Mouse (Mus musculus) activated CD4-positive, CD25-positive, alpha-beta regulatory T cell, adult 4 months (primary cell): Measurements from ENCODE around the gene Myo18a. TPM values are rescaled to one million over a fixed set of nuclear protein-coding genes. Genes with fewer than 3 reads are reported as not detected.

ENCODE experiments used
- ATAC-seq: one replicate; pipeline ENCODE4 v1.8.0; 2017
- polyA plus RNA-seq, 2 experiments: library from polyadenylated mRNA; unstranded; fragments of 100-300 nt; shearing (Covaris generic); gene quantifications; one replicate each; pipeline ENCODE4 v1.2.1; 2017

Myo18a gene
- polyA plus RNA-seq, 2 experiments from 2014 or later: 22.1 to 29.7 TPM

DNA sequence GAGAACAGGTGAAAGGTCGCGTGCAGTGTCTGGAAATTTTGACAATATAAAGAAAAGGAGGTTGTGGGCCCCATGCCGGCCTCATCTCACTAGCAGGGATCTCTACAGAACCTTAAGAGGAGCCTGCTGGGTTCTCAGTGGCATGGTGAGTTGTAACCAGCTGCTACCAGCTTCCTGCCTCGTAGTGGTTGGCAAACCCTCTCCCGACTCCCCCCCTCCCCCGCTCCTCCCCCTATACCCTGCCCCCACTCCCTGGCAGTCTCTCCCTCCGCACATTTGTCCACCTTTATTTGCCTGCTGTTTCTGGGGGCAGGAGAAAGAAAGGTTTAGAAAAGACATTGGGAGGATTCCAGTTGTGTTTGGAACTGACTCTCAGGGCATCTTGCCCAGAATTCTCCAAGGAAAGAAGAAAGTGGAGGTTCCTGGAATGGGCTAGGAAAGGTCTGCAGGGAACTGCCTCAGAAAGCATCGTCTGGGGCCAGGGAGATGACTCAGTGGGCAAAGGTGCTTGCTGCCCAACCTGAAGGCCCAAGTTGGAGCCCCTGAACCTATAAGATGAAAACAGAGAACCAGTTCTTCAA, 138.8 kb downstream of the Myo18a start:
- ATAC-seq: no peak

DNA sequence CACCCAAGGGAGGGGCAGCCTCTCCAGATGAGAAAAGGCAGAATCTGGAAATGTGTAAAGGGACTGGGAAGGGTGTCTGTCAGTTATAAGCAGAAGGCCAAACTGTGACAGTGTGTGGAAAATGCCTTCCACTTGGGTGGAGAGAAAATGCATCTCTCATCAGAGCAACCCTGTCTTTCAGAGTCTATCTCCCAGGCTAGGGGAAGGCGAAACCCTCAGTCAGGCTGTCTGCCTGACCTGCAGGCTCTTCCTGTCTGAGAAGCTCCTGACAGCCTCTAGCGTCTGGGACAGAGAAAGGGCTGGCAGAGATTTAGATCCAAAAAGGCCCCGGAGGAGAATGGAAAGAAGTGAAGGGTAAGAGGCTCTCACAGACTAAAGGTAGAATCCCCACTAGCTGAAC, 140.7 kb downstream of the Myo18a start:
- ATAC-seq: no peak

DNA sequence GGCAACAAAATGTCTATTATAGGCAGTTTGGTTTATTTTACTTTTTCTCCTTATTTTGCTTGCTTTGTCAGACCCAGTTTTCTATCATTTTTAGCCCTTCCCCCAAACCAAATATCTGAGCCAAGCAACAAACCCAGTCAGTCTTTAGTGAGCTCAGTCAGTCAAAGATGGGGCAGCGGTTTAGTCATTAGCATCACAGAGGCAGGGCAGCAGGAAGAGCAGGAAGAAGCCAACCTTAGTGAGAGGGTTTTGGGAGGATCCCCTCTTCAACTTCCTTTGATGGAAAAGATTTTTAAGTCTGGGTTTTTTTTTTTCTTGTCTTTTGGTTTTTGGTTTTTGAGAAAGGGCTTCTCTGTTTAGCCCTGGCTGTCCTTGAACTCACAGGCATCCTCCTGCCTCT, 141.7 kb downstream of the Myo18a start:
- no peak for ATAC-seq

DNA sequence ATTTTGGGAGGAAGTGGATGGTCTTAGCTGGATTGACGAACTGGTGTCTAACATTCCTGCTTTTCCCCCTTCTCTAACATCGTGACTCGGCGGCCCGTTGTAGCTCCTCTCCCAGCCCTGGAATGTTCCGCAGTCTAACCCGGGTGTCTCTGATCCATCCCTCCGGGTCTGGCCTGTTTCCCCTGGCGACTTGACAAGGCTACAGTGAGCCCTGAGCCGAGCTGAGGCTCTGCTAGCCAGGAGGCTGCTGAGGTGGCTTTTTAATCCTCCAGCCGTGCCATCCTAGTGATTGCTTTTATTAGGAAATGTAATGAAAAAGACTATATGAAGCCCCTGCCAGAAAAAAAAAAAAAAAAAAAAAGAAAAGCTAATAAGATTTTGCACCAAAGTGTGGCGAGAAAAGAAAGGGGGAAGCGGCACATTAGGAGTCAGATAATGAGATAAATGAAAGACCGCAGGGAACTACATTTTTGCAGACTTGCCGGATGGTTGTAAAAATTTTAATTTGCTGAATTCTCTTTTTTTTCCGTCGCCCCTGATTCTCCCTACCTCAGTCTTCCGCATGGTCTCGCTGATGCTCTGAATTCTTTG, 143.1 kb downstream of the Myo18a start:
- no peak for ATAC-seq

DNA sequence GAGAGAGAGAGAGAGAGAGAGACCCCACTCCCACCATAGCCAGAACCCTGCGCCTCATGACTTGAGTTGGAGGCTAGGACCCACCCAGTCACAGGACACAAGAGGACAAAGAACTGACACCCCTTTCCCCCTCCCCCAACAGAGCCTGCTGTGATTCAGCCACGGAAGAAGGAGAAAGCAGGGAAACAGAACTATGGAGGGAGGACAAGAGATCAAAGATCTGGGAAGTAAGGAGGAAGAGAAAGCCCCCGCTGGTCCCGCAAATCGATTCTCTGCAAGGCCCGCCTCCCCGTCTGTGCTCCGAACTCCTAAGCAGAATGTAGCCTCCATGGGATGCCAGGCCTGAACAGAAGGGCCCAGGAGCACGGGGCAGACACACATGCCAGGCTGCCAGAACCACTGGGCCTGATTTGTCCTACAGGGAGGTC, 143.7 kb downstream of the Myo18a start:
- no peak for ATAC-seq

DNA sequence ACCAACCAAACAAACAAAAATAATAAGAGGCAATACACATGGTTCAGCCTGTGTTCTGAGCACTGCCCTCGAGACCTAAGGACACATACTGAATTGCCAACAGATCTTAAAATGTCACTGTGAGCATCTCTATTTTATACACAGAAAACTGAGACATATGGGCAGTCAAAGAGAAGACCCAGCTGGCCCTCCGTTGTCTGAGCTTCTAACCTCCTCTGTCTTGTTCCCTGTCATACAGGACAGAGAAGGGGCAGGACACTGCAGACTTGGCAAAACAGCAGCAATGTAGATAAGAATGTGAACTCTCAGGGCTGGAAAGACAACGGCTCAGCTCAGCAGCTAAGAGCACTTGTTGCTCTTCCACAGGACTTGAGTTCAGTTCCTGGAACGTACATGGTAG, 145.4 kb downstream of the Myo18a start:
- no peak for ATAC-seq

DNA sequence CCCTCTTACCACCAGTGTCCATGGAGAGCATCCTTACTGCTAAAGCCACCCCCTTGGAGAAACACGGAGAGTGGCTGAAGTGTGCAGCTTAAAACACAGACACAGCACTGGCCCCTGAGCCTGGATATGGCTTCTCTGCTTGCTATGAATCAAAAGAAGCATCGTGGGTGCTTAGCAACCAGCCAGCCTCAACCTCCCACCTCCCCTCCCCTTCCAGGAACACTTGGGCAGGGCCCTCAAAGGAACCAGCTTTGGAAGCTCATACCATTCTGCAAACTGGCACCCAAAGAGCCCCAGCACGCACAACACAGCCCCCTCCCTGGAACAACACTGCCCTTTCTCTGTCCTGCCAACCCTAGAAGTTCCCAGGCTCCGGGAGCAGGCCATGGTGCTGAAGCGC, 146.3 kb downstream of the Myo18a start:
- ATAC-seq: no peak

DNA sequence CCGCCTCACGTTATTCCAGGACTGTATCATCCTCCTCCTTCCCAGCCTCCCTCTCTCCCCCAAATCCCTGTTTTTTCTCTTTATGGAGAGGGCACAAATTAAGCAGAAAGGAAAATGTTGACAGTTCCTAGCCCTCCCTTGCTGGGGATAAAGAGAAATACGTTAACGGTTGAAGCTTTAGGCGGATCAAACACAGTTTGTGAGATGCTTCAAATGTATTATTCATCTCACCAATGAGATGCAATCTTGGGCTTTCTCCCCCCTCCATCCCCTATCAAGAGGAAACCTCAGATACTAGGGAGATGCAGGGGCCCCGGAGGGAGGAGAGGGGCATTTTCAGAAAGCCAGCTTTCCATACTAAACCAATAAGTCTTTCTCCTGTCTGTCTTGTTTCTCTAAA, 146.7 kb downstream of the Myo18a start:
- ATAC-seq: no peak

DNA sequence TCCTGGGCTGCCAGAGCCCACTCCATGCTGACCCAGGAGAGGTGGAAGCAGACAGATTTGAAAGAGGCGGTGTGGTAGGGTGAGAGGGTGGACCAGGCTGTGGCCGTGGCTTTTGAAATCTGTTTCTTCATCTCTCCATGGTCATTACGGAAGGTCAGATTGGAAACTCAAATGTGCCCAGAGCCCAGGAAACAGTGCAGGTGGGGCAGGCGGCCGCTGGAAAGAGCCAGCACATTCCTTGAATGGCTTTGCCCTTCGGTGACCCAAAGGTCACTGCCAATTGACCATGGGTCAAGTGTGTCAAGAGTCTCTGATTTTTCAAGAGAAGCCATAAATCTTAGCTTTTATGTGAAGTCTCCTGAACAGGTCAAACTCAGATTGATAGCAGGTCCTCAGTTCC, 150.5 kb downstream of the Myo18a start:
- no peak for ATAC-seq

DNA sequence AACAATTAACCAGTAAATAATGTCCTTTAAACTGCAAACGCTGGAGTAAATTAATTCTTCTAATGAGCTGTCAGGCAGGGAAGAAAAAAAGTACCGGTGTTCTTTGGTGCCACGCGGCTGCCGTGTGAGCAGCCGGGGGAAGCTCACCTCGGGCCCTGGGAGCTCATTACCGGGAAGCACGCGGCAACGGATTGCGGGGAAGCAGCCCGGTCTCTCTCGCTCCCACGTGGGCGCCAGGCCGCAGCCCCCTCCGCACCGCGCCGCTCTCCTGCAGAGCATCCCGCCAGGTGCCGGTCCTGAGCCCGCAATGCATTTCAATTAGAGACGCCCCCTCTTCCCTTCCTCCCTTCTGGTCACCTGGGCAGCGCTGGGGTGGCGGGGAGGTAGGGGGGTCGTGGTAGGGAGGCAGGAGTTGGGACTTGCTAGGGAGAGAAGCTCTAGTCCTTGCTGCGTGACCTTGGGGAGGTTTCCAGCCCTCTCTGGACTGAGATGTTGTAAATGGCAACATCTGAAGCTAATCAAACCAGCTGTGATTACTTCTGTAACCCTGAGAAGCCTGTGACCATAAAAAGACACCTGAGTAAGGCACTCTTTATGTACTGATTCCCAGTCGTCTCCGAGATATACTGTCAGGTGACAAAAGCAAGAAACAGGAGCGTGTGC, 151.7 kb downstream of the Myo18a start:
- ATAC-seq: no peak

Other genes starting within 250 kb of the Myo18a start
- gene Abhd15, start 248.1 kb upstream of the Myo18a start, polyA plus RNA-seq: 1 to 10 TPM; 2.3 to 2.6 TPM
- 10 to 100 TPM in 1 of 2 experiments, 1 to 10 TPM in 1; 9.8 to 11.2 TPM for gene Trp53i13, start 247.3 kb upstream of the Myo18a start, polyA plus RNA-seq
- gene Gm10392, start 244.0 kb upstream of the Myo18a start, polyA plus RNA-seq: 1 to 10 TPM in 1 of 2 experiments, under 1 TPM in 1; 0.85 to 1.6 TPM
- gene Taok1, start 155.4 kb upstream of the Myo18a start, polyA plus RNA-seq: 10 to 100 TPM; 15.0 to 19.8 TPM
- 10 to 100 TPM; 16.2 to 20.5 TPM for gene Nufip2, start 77.1 kb upstream of the Myo18a start, polyA plus RNA-seq
- gene Cryba1, start 38.0 kb upstream of the Myo18a start, polyA plus RNA-seq: under 1 TPM in 1 of 2 experiments, not detected in 1; 0.73 TPM
- under 1 TPM; 0.20 to 0.57 TPM for gene Gm10277, start 24.5 kb downstream of the Myo18a start, polyA plus RNA-seq
- gene Pipox, start 130.8 kb downstream of the Myo18a start, polyA plus RNA-seq: 1 to 10 TPM in 1 of 2 experiments, under 1 TPM in 1; 0.52 to 1.6 TPM
- gene Sez6, start 167.6 kb downstream of the Myo18a start, polyA plus RNA-seq: under 1 TPM in 1 of 2 experiments, not detected in 1; 0.20 TPM
- 10 to 100 TPM; 24.8 to 27.2 TPM for gene Phf12, start 219.5 kb downstream of the Myo18a start, polyA plus RNA-seq